Mouse (Mus musculus) lung, adult 2 months (tissue): ENCODE measurements at regions not wholly inside any gene's neighbourhood (a gene's known extent, or its start where the extent isn't known, plus 50 kb on each side); places are given as distances from the start of the nearest gene placed in this dataset.

Experiments used
- CTCF ChIP-seq: fragments of 200-500 bp; IDR thresholded peaks from 2 replicates; pipeline ENCODE4 v1.5.1; 2011; ENCODE audit warnings: mild to moderate bottlenecking, low read length, control low read depth; ENCODE audit not compliant: insufficient read depth
- POLR2A ChIP-seq: fragments of 200-500 bp; IDR thresholded peaks from 2 replicates; pipeline ENCODE4 v1.6.1; 2011; ENCODE audit warnings: low read depth, mild to moderate bottlenecking, control low read depth, low read length, borderline replicate concordance; ENCODE audit errors: extremely low read depth

GRCm38 (mm10) chr4:142449713-142450112 lies 210.5 kb upstream of the Kazn start:
- TF ChIP-seq POLR2A: no peak
- TF ChIP-seq CTCF: no peak
